Mouse (Mus musculus) brain, embryonic 14.5 days (tissue): ENCODE data around the gene Xlr5c.
"Not testable (repeated sequence)": the region's sequence is repeated elsewhere in the genome, so short reads cannot be mapped to it uniquely, and the experiment has no call there.

Experiments
- CTCF ChIP-seq: fragments of 200-500 bp; IDR thresholded peaks from 2 replicates; pipeline ENCODE4 v1.5.1; 2012; ENCODE audit warnings: inconsistent platforms, mild to moderate bottlenecking, moderate library complexity, borderline replicate concordance; ENCODE audit not compliant: insufficient read depth, insufficient read length; ENCODE audit errors: extremely low read depth
- POLR2A ChIP-seq: fragments of 200-500 bp; IDR thresholded peaks from 2 replicates; pipeline ENCODE4 v1.6.1; 2012; ENCODE audit warnings: mild to moderate bottlenecking, inconsistent platforms, borderline replicate concordance; ENCODE audit not compliant: poor library complexity, insufficient read depth, insufficient read length, severe bottlenecking; ENCODE audit errors: extremely low read depth

DNA sequence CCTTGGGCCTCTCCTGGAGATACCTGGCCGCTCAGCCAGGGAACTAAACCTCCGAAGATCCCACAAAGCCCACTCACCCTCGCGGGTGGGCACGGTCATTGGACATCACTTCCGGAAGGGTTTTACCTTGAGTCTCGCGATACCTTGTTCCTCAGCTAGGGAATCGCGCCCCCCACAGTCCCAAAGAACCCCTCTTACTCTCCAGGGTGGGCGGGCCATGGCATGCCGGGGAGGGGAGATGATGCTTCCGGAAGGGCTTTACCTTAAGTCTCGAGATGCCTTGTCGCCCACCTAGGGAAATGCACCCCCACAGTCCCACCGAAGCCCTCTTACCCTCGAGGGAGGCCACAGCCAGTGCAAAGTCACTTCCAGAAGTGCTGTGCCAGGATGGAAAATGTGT is at the start of gene Xlr5c, which contains the start of gene Xlr5a:
- TF ChIP-seq CTCF, POLR2A: not testable (repeated sequence)
